Mouse (Mus musculus) myocyte (in vitro differentiated cells): Measurements from ENCODE around the gene Bco2.

Experiments
- E2F4 ChIP-seq: IDR thresholded peaks from one replicate; pipeline ENCODE4 v1.6.1; 2011; ENCODE audit warnings: mild to moderate bottlenecking, control low read depth, moderate library complexity; ENCODE audit not compliant: insufficient read depth
- MAX ChIP-seq: IDR thresholded peaks from one replicate; pipeline ENCODE4 v1.6.1; 2011; ENCODE audit warnings: low read depth, mild to moderate bottlenecking, control low read depth
- MYOD1 ChIP-seq, 3 experiments: IDR thresholded peaks; one replicate each; pipeline ENCODE4 v1.6.1; 2011; ENCODE audit warnings: control low read depth in 2 of 3, low read depth in 2 of 3, mild to moderate bottlenecking in 2 of 3, moderate library complexity in 1 of 3; ENCODE audit not compliant: insufficient read length in 2 of 3, control insufficient read depth in 1 of 3
- MYOG ChIP-seq, 3 experiments: IDR thresholded peaks; one replicate each; pipeline ENCODE4 v1.6.1; 2011; ENCODE audit warnings: control low read depth in 2 of 3, low read depth in 2 of 3, mild to moderate bottlenecking in 2 of 3; ENCODE audit not compliant: insufficient read length in 2 of 3, control insufficient read depth in 1 of 3, insufficient read depth in 1 of 3
- POLR2A ChIP-seq: IDR thresholded peaks from one replicate; pipeline ENCODE4 v1.6.1; 2011; ENCODE audit warnings: low read depth, mild to moderate bottlenecking, control low read depth, moderate library complexity; ENCODE audit not compliant: insufficient read length
- POLR2AphosphoS2 ChIP-seq: IDR thresholded peaks from one replicate; pipeline ENCODE4 v1.6.1; 2011; ENCODE audit warnings: low read depth, control low read depth; ENCODE audit not compliant: insufficient read length
- REST ChIP-seq: IDR thresholded peaks from one replicate; pipeline ENCODE4 v1.6.1; 2011; ENCODE audit warnings: mild to moderate bottlenecking, control low read depth, moderate library complexity; ENCODE audit not compliant: insufficient read depth, insufficient read length
- SRF ChIP-seq: IDR thresholded peaks from one replicate; pipeline ENCODE4 v1.6.1; 2011; ENCODE audit warnings: low read depth; ENCODE audit not compliant: control insufficient read depth, insufficient read length
- TCF12 ChIP-seq: IDR thresholded peaks from one replicate; pipeline ENCODE4 v1.6.1; 2011; ENCODE audit warnings: mild to moderate bottlenecking, control low read depth; ENCODE audit not compliant: poor library complexity, insufficient read depth, severe bottlenecking
- TCF3 ChIP-seq: IDR thresholded peaks from one replicate; pipeline ENCODE4 v1.6.1; 2011; ENCODE audit warnings: low read depth, control low read depth; ENCODE audit not compliant: insufficient read length
- USF1 ChIP-seq: IDR thresholded peaks from one replicate; pipeline ENCODE4 v1.6.1; 2011; ENCODE audit warnings: low read depth, mild to moderate bottlenecking, control low read depth, moderate library complexity

- TF ChIP-seq MYOG (IDR thresholded peaks at IDR 0.05; ENCODE audit: control insufficient read depth in 1 of 3, insufficient read depth in 1 of 3, insufficient read length in 2 of 3, low read depth in 2 of 3) = no peak
- TF ChIP-seq USF1 = no peak
- TF ChIP-seq MAX = no peak
- TF ChIP-seq POLR2A = no peak
- TF ChIP-seq SRF = no peak
- TF ChIP-seq POLR2AphosphoS2 = no peak
- no peak for TF ChIP-seq TCF3
- no peak for TF ChIP-seq MYOD1 (IDR thresholded peaks at IDR 0.05; ENCODE audit: control insufficient read depth in 1 of 3, insufficient read length in 2 of 3, low read depth in 2 of 3)
- no peak for TF ChIP-seq E2F4
- no peak for TF ChIP-seq TCF12
- no peak for TF ChIP-seq REST
Measured at GRCm38 (mm10) chr9:50530890-50531289, 24.1 kb downstream of the Bco2 start.
